8 mouse cellular contexts compared by ENCODE assay signal in the genomic region with DNA sequence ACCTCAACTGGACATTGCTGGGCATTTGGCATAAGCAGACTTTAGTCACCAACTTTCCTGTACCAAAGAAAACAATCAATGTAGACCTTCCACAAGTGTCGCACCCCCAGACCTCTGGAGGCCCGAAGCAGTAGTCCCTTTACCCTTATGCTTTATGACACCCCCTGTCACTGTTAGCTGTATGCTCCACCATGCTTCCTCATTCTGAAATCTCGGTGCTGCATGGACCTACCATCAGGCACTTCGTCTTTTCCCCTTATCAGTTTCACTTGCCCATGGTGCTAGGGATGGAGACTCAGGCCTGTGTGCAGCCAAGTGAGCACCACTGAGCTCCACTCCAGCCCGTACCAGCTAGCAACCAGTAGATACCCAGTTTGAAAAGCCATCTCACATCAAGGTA. TPM values are rescaled to one million over a fixed set of nuclear protein-coding genes. Genes with fewer than 3 reads are reported as not detected.
A peak's percentile ranks its signal among the peaks of the same experiment; 100 is the strongest.
DNase-seq lines count a peak whose midpoint lies in the region; ATAC-seq and TF ChIP-seq lines count a peak whose summit lies in the region.

No protein-coding gene starts in this region.

- WGBS in heart, embryonic 16.5 days: 72% methylated on average over 5 of the region's 5 CpGs
- WGBS in liver, embryonic 15.5 days (ENCODE audit: insufficient replicate concordance): 46% methylated on average over 5 of the region's 5 CpGs

- peaks cover 0 to 14% of the 10 kb centered on the region in 2 experiments; a peak in 1 of 4 replicates for H3K4me1 ChIP-seq in ES-E14 (ENCODE audit: control insufficient read depth in 2 of 2, insufficient read depth in 2 of 2, low read length in 2 of 2, poor library complexity in 1 of 2)
- peaks cover 17% of the 10 kb centered on the region for H3K4me1 ChIP-seq in heart, embryonic 16.5 days (ENCODE audit: control insufficient read depth, insufficient read depth, low read length)
- H3K4me1 ChIP-seq in liver, embryonic 15.5 days (replicated peaks): peaks cover 41% of the 10 kb centered on the region

- H3K36me3 ChIP-seq in ES-E14 (ENCODE audit: control insufficient read depth, insufficient read depth, low read length, poor library complexity, severe bottlenecking): peaks cover 49% of the 10 kb centered on the region
- H3K36me3 ChIP-seq in heart, embryonic 16.5 days (ENCODE audit: control insufficient read depth, insufficient read depth): peaks cover 23% of the 10 kb centered on the region
- H3K36me3 ChIP-seq in liver, embryonic 15.5 days (replicated peaks): peaks cover 46% of the 10 kb centered on the region

- H3K4me3 ChIP-seq in ES-E14 (ENCODE audit: insufficient read depth in 1 of 2, low read depth in 1 of 2, low read length in 2 of 2, poor library complexity in 1 of 2, severe bottlenecking in 1 of 2): peak overlapping the region; percentile 86 to 89; a peak in 3 of 4 replicates
- no peak overlapping the region for H3K4me3 ChIP-seq in heart, embryonic 16.5 days (ENCODE audit: low read length)
- H3K4me3 ChIP-seq in liver, embryonic 15.5 days (replicated peaks): peak overlapping the region; percentile 76

- peak overlapping the region; percentile 99 for H3K9ac ChIP-seq in ES-E14 (ENCODE audit: insufficient read depth, low read depth, low read length, poor library complexity, severe bottlenecking)
- peak overlapping the region; percentile 42; the same call in 1 of the 2 replicates for H3K9ac ChIP-seq in heart, embryonic 16.5 days (ENCODE audit: low read length)
- H3K9ac ChIP-seq in liver, embryonic 15.5 days: peak overlapping the region; percentile 75; the same call in 1 of the 2 replicates

- no peaks in the 10 kb centered on the region for H3K9me3 ChIP-seq in ES-E14 (ENCODE audit: control insufficient read depth, insufficient read depth, low read depth, low read length)
- no peaks in the 10 kb centered on the region for H3K9me3 ChIP-seq in heart, embryonic 16.5 days (replicated peaks; ENCODE audit: control insufficient read depth, low read length)
- no peaks in the 10 kb centered on the region for H3K9me3 ChIP-seq in liver, embryonic 15.5 days (replicated peaks)

- no peaks in the 10 kb centered on the region for H3K27me3 ChIP-seq in heart, embryonic 16.5 days (ENCODE audit: control insufficient read depth, insufficient read depth, low read length)
- H3K27me3 ChIP-seq in liver, embryonic 15.5 days: no peaks in the 10 kb centered on the region

- no peak for ATAC-seq in heart, embryonic 16.5 days (replicated peaks; ENCODE audit: extremely low read depth, insufficient read depth, low FRiP score)
- ATAC-seq in liver, embryonic 15.5 days (ENCODE audit: insufficient read depth): no peak

- peak; percentile 79 for DNase-seq in heart, adult 11 months
- DNase-seq in heart, adult 8-10 months (ENCODE audit: low spot score): no peak
- DNase-seq in ES-E14 (ENCODE audit: low read depth, low spot score): no peak
- DNase-seq in adipocyte (ENCODE audit: low spot score): no peak
- no peak for DNase-seq in natural killer cell, adult 2 months (ENCODE audit: low spot score in 2 of 2)
- no peak for DNase-seq in kidney, postnatal 25 days

- peak overlapping the region; percentile 71; the same call in 1 of the 2 replicates for H3K4me2 ChIP-seq in heart, embryonic 16.5 days (ENCODE audit: low read depth, low read length)
- H3K4me2 ChIP-seq in liver, embryonic 15.5 days: peak overlapping the region; percentile 83

- peak overlapping the region; percentile 73 for H3K27ac ChIP-seq in ES-E14 (ENCODE audit: insufficient read depth, low read depth, low read length, poor library complexity, severe bottlenecking)
- H3K27ac ChIP-seq in heart, embryonic 16.5 days (ENCODE audit: low read length): no peak overlapping the region
- H3K27ac ChIP-seq in liver, embryonic 15.5 days (replicated peaks): no peak overlapping the region

- in situ Hi-C loops in ES-E14 (cut with MboI; ENCODE audit: low sequenced_read_pairs in 2 of 2, unreplicated experiment in 2 of 2): no loop called here

TF ChIP-seq in ES-E14, 5 proteins besides CTCF, POLR2A, EP300 and RAD21:
- TF ChIP-seq MAFK (IDR thresholded peaks at IDR 0.05; ENCODE audit: insufficient read depth, low read depth, low read length) (no peak), HCFC1 (IDR thresholded peaks at IDR 0.05; ENCODE audit: borderline replicate concordance, insufficient read depth, low read length) (no peak), ZNF384 (IDR thresholded peaks at IDR 0.05; ENCODE audit: low read depth, low read length) (no peak), CHD2 (IDR thresholded peaks at IDR 0.05; ENCODE audit: low read depth, low read length) (no peak), ZC3H11A (IDR thresholded peaks at IDR 0.05; ENCODE audit: borderline replicate concordance, low read depth, low read length) (no peak)

RNA-seq across cellular contexts. Expression of a gene that starts 9.8 kb away (rescaled TPM):
- total RNA-seq in heart, adult 8-10 months (2022): 10 to 100 TPM; 15.0 to 26.6 (median 20.9) TPM
- total RNA-seq in ES-E14 (2012; rRNA removed): 24.6 and 46.6 TPM in 2 replicates
- 12.5 and 15.8 TPM in 2 replicates for polyA plus RNA-seq in heart, embryonic 16.5 days (2015; fragmentation: Nextera tagmentation; extraction: Ambion mirVana)
- polyA plus RNA-seq in liver, embryonic 15.5 days (2015; fragmentation: Nextera tagmentation; extraction: Ambion mirVana): 1.2 and 1.7 TPM in 2 replicates

RNA-seq across cellular contexts. Expression of a gene that starts 33.0 kb away (rescaled TPM):
- total RNA-seq in heart, adult 8-10 months (2022): not detected
- total RNA-seq in ES-E14 (2012; rRNA removed): not detected in 2 replicates
- polyA plus RNA-seq in heart, embryonic 16.5 days (2015; fragmentation: Nextera tagmentation; extraction: Ambion mirVana): not detected in 2 replicates
- not detected in 2 replicates for polyA plus RNA-seq in liver, embryonic 15.5 days (2015; fragmentation: Nextera tagmentation; extraction: Ambion mirVana)

RNA-seq across cellular contexts. Expression of a gene that starts 33.8 kb away (rescaled TPM):
- total RNA-seq in heart, adult 8-10 months (2022): 10 to 100 TPM; 51.1 to 65.9 (median 60.8) TPM
- 60.4 and 88.2 TPM in 2 replicates for total RNA-seq in ES-E14 (2012; rRNA removed)
- 25.9 and 28.5 TPM in 2 replicates for polyA plus RNA-seq in heart, embryonic 16.5 days (2015; fragmentation: Nextera tagmentation; extraction: Ambion mirVana)
- polyA plus RNA-seq in liver, embryonic 15.5 days (2015; fragmentation: Nextera tagmentation; extraction: Ambion mirVana): 55.6 and 63.7 TPM in 2 replicates

RNA-seq across cellular contexts. Expression of a gene that starts 51.6 kb away (rescaled TPM):
- total RNA-seq in heart, adult 8-10 months (2022): not detected
- not detected in 2 replicates for total RNA-seq in ES-E14 (2012; rRNA removed)
- not detected in 2 replicates for polyA plus RNA-seq in heart, embryonic 16.5 days (2015; fragmentation: Nextera tagmentation; extraction: Ambion mirVana)
- polyA plus RNA-seq in liver, embryonic 15.5 days (2015; fragmentation: Nextera tagmentation; extraction: Ambion mirVana): not detected in 2 replicates

RNA-seq across cellular contexts. Expression of a gene that starts 58.2 kb away (rescaled TPM):
- 100 to 1,000 TPM; 122 to 172 (median 148) TPM for total RNA-seq in heart, adult 8-10 months (2022)
- total RNA-seq in ES-E14 (2012; rRNA removed): 104 and 156 TPM in 2 replicates
- 188 and 216 TPM in 2 replicates for polyA plus RNA-seq in heart, embryonic 16.5 days (2015; fragmentation: Nextera tagmentation; extraction: Ambion mirVana)
- polyA plus RNA-seq in liver, embryonic 15.5 days (2015; fragmentation: Nextera tagmentation; extraction: Ambion mirVana): 55.1 and 64.6 TPM in 2 replicates

Comparison
In these comparisons a context has a peak if more than half of its experiments do, and no peak if none do; other contexts are left out.
1. H3K9ac ChIP-seq: peak in every context shown above with its lines; median percentile 99 in ES-E14; 75 in liver, embryonic 15.5 days; 42 in heart, embryonic 16.5 days.